Comparison of ENCODE assay signal across 14 mouse cellular contexts in the genomic region with DNA sequence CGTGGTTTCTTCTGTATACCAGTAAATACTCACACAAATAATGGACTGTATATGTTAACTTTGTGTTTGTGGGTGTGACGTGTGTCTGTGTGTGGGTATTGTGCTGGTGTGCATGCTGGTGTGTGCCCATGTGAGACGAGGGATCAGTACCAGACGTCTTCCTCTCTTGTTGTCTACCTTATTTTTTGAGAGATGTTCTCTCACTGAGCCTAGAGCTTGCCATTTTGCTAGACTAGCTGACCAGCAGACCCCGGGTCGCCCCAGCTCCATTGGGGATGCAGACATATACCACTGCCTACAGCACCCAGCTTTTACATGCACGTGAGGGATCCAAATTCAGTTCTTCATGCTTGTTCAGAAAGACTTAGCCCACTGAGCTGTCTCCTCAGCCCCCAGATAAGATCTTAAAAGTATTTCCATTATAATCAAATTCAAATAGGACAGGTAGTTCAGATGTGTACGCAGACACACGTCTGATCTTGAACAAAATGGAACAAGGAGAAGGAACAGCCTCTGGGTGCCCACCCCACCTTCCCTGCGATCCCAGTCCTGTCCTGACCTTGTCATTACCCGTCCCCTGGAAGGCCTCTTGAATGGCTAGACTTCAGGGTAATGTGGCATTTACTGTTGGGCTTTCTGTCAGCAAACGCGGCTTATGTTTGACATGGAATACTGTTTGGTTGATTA.
"Had no signal": no experiment of that assay in that cellular context is flagged by ENCODE, and none has a peak within 500 bp of the region (broad histone marks: within the 10 kb centered on the region; RNA-seq: fewer than 3 reads in every experiment).

No protein-coding gene starts in this region.

- H3K9me3 ChIP-seq: liver, embryonic 15.5 days; neural tube, embryonic 13.5 days had no signal

- ATAC-seq: lung, postnatal 0 days; midbrain, embryonic 16.5 days had no signal

- H3K4me3 ChIP-seq: liver, embryonic 15.5 days; neural tube, embryonic 13.5 days had no signal

- H3K9ac ChIP-seq: liver, embryonic 15.5 days; neural tube, embryonic 13.5 days had no signal

- H3K4me2 ChIP-seq: liver, embryonic 11.5 days; liver, embryonic 15.5 days; midbrain, embryonic 11.5 days; neural tube, embryonic 13.5 days had no signal

- H3K36me3 ChIP-seq: liver, embryonic 15.5 days; neural tube, embryonic 13.5 days had no signal

- H3K27me3 ChIP-seq: liver, embryonic 15.5 days had no signal

- DNase-seq: kidney, postnatal 36 days; layer of hippocampus, adult 9-11 months; left cerebral cortex, postnatal 4 days; lung, adult 2 months; lung, postnatal 4 days; right cerebral cortex, postnatal 14 days; thymus, postnatal 36 days had no signal

- H3K4me1 ChIP-seq: liver, embryonic 15.5 days had no signal

- H3K27ac ChIP-seq: kidney, postnatal 0 days; liver, embryonic 15.5 days; neural tube, embryonic 13.5 days had no signal
